Mouse (Mus musculus) megakaryocyte, embryonic 14.5 days (primary cell): ENCODE measurements around the gene Hist2h4.

Experiments
- FLI1 ChIP-seq: IDR thresholded peaks from 2 replicates; pipeline ENCODE4 v1.6.1; 2012; ENCODE audit warnings: low read length, inconsistent platforms, mixed read lengths
- GATA1 ChIP-seq: IDR thresholded peaks from 3 replicates; pipeline ENCODE4 v1.6.1; 2012; ENCODE audit warnings: mixed read lengths, low read length, inconsistent platforms, borderline replicate concordance

- TF ChIP-seq GATA1 (no peak), FLI1 (no peak)
Observed at GRCm38 (mm10) chr3:96247356-96248140, 15.6 kb downstream of the Hist2h4 start.
